Mouse (Mus musculus): ENCODE results near the gene Arhgef28. TPM values are rescaled to one million over a fixed set of nuclear protein-coding genes. Genes with fewer than 3 reads are reported as not detected.

Arhgef28 gene
- polyA plus RNA-seq, 1 experiment from 2014 or later: 9.9 TPM

DNA sequence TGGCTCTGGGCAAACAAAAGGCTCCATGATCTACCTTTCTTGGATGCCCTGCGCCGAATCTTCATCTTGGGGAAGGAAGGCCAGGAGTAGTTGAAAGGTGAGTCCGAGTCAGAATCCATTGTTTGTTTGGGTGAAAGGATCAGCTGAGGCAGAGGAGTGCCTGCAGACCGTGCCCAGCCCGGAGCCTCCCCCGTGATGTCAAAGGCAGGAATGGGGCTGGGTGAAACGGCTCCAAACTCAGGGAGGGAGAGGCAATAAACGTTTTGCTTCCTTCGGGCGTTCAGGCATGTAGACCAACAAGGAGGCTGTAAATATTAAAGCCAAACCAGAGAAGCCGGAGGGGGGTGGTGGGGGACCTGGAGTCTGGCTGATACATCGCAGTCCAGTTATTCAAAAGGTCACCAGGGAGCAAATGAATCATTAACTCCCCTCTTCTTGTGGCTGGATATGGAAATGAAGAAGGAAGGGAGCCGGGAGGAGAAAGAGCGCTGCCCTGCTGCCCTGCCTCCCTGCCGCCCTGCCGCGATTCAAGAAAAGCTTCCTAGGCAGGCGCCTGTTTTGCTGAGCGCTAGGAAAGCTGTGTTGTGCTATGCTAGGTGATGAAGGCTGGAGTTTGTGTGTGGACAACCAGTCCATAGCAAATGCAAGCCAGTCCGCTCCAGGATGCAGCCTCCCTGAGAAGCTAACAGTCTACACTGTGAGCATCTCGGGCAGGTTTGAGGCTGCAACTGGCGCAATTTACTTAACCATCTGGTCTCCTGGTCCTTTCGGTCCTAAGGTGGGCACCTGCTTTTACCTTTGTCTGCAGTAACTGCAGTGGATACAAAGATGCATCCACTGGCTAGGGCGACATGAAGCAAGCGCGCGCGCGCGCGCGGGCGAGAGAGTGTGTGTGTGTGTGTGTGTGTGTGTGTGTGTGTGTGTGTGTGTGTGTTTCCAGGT lies 190.0 kb downstream of the Arhgef28 start:
- H3K9ac ChIP-seq (ENCODE audit: low read length): peak overlapping the region; percentile 65
- DNase-seq (ENCODE audit: low spot score): peak; percentile 51
- H3K27me3 ChIP-seq (replicated peaks; ENCODE audit: control insufficient read depth, insufficient read depth, low read length): no peaks in the 10 kb centered on the region
- peak; percentile 65; the same call in 1 of the 2 replicates for ATAC-seq
- peak overlapping the region; percentile 92 for H3K4me2 ChIP-seq (ENCODE audit: low read length)
- 3% methylated on average over 33 of the region's 33 CpGs for WGBS
- H3K9me3 ChIP-seq (replicated peaks; ENCODE audit: control insufficient read depth, low read length): no peaks in the 10 kb centered on the region
- H3K27ac ChIP-seq (ENCODE audit: low read depth, low read length): no peak overlapping the region; the same call in 1 of the 2 replicates
- peak overlapping the region; percentile 43 for H3K4me3 ChIP-seq (ENCODE audit: low read depth, low read length)
- H3K4me1 ChIP-seq (ENCODE audit: control insufficient read depth, insufficient read depth, low read length): peaks cover 2% of the 10 kb centered on the region; the same call in 1 of the 2 replicates
- H3K36me3 ChIP-seq (ENCODE audit: control insufficient read depth, insufficient read depth, low read length): no peaks in the 10 kb centered on the region

GRCm38 (mm10) chr13:98014892-98015291 lies 191.3 kb downstream of the Arhgef28 start:
- H3K36me3 ChIP-seq (ENCODE audit: control insufficient read depth, insufficient read depth, low read length): no peaks in the 10 kb centered on the region
- no peaks in the 10 kb centered on the region for H3K27me3 ChIP-seq (replicated peaks; ENCODE audit: control insufficient read depth, insufficient read depth, low read length)
- DNase-seq (ENCODE audit: low spot score) (no peak), ATAC-seq (no peak)
- 0 out of 2 replicates have a peak overlapping the region, but pooled peaks have one; percentile 4 for H3K4me2 ChIP-seq (ENCODE audit: low read length)
- H3K9me3 ChIP-seq (replicated peaks; ENCODE audit: control insufficient read depth, low read length): no peaks in the 10 kb centered on the region
- H3K9ac ChIP-seq (ENCODE audit: low read length): no peak overlapping the region
- no peak overlapping the region for H3K4me3 ChIP-seq (ENCODE audit: low read depth, low read length)
- H3K4me1 ChIP-seq (ENCODE audit: control insufficient read depth, insufficient read depth, low read length): peaks cover 2% of the 10 kb centered on the region; the same call in 1 of the 2 replicates
- no peak overlapping the region for H3K27ac ChIP-seq (ENCODE audit: low read depth, low read length)
- 63% methylated on average over 3 of the region's 3 CpGs for WGBS

GRCm38 (mm10) chr13:98013715-98014114 lies 192.5 kb downstream of the Arhgef28 start:
- H3K36me3 ChIP-seq (ENCODE audit: control insufficient read depth, insufficient read depth, low read length): no peaks in the 10 kb centered on the region
- no peak overlapping the region for H3K27ac ChIP-seq (ENCODE audit: low read depth, low read length)
- H3K4me1 ChIP-seq (ENCODE audit: control insufficient read depth, insufficient read depth, low read length): peaks cover 2% of the 10 kb centered on the region; the same call in 1 of the 2 replicates
- H3K4me2 ChIP-seq (ENCODE audit: low read length): no peak overlapping the region
- H3K9ac ChIP-seq (ENCODE audit: low read length): no peak overlapping the region
- DNase-seq (ENCODE audit: low spot score) (no peak), ATAC-seq (no peak)
- H3K4me3 ChIP-seq (ENCODE audit: low read depth, low read length): no peak overlapping the region
- H3K9me3 ChIP-seq (replicated peaks; ENCODE audit: control insufficient read depth, low read length): no peaks in the 10 kb centered on the region
- WGBS: 95% methylated on average over 4 of the region's 4 CpGs
- no peaks in the 10 kb centered on the region for H3K27me3 ChIP-seq (replicated peaks; ENCODE audit: control insufficient read depth, insufficient read depth, low read length)

- Histone ChIP-seq H3K4me3 (ENCODE audit: low read depth, low read length) (no peak overlapping the region), H3K36me3 (ENCODE audit: control insufficient read depth, insufficient read depth, low read length) (no peaks in the 10 kb centered on the region), H3K4me1 (ENCODE audit: control insufficient read depth, insufficient read depth, low read length) (no peaks in the 10 kb centered on the region), H3K4me2 (ENCODE audit: low read length) (no peak overlapping the region), H3K27me3 (replicated peaks; ENCODE audit: control insufficient read depth, insufficient read depth, low read length) (no peaks in the 10 kb centered on the region), H3K9ac (ENCODE audit: low read length) (no peak overlapping the region), H3K9me3 (replicated peaks; ENCODE audit: control insufficient read depth, low read length) (no peaks in the 10 kb centered on the region), H3K27ac (ENCODE audit: low read depth, low read length) (no peak overlapping the region)
- DNase-seq (ENCODE audit: low spot score) (no peak), ATAC-seq (no peak)
- 83% methylated on average over 6 of the region's 6 CpGs for WGBS
Observed at GRCm38 (mm10) chr13:98011931-98012341, 194.3 kb downstream of the Arhgef28 start.

GRCm38 (mm10) chr13:98009070-98009469 lies 197.2 kb downstream of the Arhgef28 start:
- 71% methylated on average over 4 of the region's 4 CpGs for WGBS
- no peaks in the 10 kb centered on the region for H3K9me3 ChIP-seq (replicated peaks; ENCODE audit: control insufficient read depth, low read length)
- H3K4me2 ChIP-seq (ENCODE audit: low read length): no peak overlapping the region
- ATAC-seq (no peak), DNase-seq (ENCODE audit: low spot score) (no peak)
- H3K4me3 ChIP-seq (ENCODE audit: low read depth, low read length): no peak overlapping the region
- no peaks in the 10 kb centered on the region for H3K36me3 ChIP-seq (ENCODE audit: control insufficient read depth, insufficient read depth, low read length)
- no peaks in the 10 kb centered on the region for H3K27me3 ChIP-seq (replicated peaks; ENCODE audit: control insufficient read depth, insufficient read depth, low read length)
- no peak overlapping the region for H3K9ac ChIP-seq (ENCODE audit: low read length)
- no peaks in the 10 kb centered on the region for H3K4me1 ChIP-seq (ENCODE audit: control insufficient read depth, insufficient read depth, low read length)
- H3K27ac ChIP-seq (ENCODE audit: low read depth, low read length): no peak overlapping the region

DNA sequence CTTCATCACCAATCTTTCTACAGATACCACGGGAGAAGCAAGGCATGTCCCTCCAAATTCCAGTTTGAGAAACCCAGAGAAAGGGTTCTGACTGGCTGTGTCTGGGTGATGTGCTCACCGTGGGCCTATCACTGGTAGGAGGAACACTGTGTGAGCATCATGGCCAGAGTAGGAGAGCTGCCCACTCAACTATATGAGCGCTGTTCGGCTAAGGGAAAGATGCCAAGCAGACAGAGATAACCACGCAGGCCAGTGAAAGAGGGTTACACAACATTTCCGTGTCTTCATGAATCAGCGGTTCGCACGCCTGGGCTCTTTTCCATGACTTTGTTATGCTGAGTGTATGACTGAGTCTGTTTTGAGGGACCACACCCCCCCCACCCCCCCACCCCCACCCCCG lies 197.7 kb downstream of the Arhgef28 start:
- 90% methylated on average over 10 of the region's 10 CpGs for WGBS
- Histone ChIP-seq H3K4me1 (ENCODE audit: control insufficient read depth, insufficient read depth, low read length) (no peaks in the 10 kb centered on the region), H3K4me2 (ENCODE audit: low read length) (no peak overlapping the region), H3K4me3 (ENCODE audit: low read depth, low read length) (no peak overlapping the region), H3K27me3 (replicated peaks; ENCODE audit: control insufficient read depth, insufficient read depth, low read length) (no peaks in the 10 kb centered on the region), H3K9ac (ENCODE audit: low read length) (no peak overlapping the region), H3K9me3 (replicated peaks; ENCODE audit: control insufficient read depth, low read length) (no peaks in the 10 kb centered on the region), H3K27ac (ENCODE audit: low read depth, low read length) (no peak overlapping the region), H3K36me3 (ENCODE audit: control insufficient read depth, insufficient read depth, low read length) (no peaks in the 10 kb centered on the region)
- DNase-seq (ENCODE audit: low spot score) (no peak), ATAC-seq (no peak)

DNA sequence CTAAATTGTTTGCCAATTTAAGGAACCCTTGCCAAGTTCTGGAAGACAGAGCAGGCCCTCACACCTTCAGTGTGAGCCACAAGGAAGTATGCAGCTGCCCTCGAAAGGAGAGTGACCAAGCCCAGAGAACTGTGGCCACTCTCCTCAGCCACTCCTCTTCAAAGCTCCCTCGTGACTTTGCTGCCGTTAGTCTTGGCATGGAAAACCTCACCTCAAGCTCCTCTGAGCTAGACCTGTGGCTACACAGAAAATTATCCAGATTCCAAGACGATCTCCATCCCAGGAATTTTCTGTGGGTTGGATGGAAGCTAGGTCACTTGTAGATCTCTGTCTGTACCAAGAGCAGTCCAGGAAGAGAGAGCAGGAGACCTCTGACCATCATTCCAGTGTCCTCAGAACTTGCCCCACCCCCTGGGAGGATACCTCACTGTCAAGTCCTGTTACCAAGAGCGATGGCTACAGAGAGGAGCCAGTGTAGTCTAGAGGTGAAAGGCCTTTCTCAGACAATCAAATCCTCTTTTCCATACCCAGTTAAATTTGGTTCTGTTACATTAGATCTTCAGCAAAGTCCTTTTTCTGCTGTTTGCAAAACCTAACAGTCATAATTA lies 200.5 kb downstream of the Arhgef28 start:
- H3K36me3 ChIP-seq (ENCODE audit: control insufficient read depth, insufficient read depth, low read length): no peaks in the 10 kb centered on the region
- H3K9ac ChIP-seq (ENCODE audit: low read length): no peak overlapping the region
- DNase-seq (ENCODE audit: low spot score) (no peak), ATAC-seq (no peak)
- H3K4me2 ChIP-seq (ENCODE audit: low read length): no peak overlapping the region
- peak overlapping the region; percentile 24; the same call in 1 of the 2 replicates for H3K27ac ChIP-seq (ENCODE audit: low read depth, low read length)
- no peak overlapping the region for H3K4me3 ChIP-seq (ENCODE audit: low read depth, low read length)
- no peaks in the 10 kb centered on the region for H3K4me1 ChIP-seq (ENCODE audit: control insufficient read depth, insufficient read depth, low read length)
- no peaks in the 10 kb centered on the region for H3K9me3 ChIP-seq (replicated peaks; ENCODE audit: control insufficient read depth, low read length)
- WGBS: 89% methylated on average over 5 of the region's 5 CpGs
- H3K27me3 ChIP-seq (replicated peaks; ENCODE audit: control insufficient read depth, insufficient read depth, low read length): no peaks in the 10 kb centered on the region

DNA sequence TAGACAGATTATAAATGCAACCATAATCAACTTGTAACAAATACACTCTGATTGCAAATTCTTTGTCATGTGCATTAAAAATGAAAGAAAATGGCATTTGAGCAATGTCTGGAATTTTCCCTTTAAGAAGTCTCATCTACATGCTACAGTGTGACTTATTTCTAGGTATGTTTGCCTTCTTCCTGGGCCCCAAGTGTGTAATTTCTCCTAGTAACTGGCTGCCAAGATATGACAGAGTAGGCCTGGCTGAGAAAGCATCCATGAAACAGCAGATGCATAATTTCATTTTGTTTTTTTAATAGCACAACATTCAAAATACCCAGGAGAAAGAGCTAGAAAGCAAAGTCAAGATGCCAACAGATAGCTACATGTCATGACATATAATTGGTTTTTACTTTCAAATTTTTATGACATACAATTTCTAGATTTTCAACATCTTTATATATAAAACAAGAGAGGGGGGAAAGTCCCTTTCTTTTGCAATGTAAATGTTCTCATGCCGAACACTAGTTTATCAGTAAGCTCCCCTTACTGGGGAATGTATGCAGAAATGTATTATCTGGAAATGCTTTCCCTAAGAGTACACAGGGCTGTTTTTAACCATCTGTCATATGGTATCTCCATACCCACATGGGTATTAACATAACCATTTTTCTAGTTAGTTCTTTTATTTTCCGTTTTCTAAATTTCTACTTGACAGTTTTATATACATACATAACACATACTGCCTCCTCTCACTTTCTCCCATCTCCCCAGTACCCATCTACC lies 201.4 kb downstream of the Arhgef28 start:
- WGBS: 86% methylated on average over 2 of the region's 2 CpGs
- H3K4me2 ChIP-seq (ENCODE audit: low read length): no peak overlapping the region
- no peak overlapping the region for H3K27ac ChIP-seq (ENCODE audit: low read depth, low read length)
- H3K27me3 ChIP-seq (replicated peaks; ENCODE audit: control insufficient read depth, insufficient read depth, low read length): no peaks in the 10 kb centered on the region
- no peak overlapping the region for H3K9ac ChIP-seq (ENCODE audit: low read length)
- H3K4me1 ChIP-seq (ENCODE audit: control insufficient read depth, insufficient read depth, low read length): no peaks in the 10 kb centered on the region
- DNase-seq (ENCODE audit: low spot score) (peak; percentile 44), ATAC-seq (peak; percentile 32; the same call in 1 of the 2 replicates)
- H3K36me3 ChIP-seq (ENCODE audit: control insufficient read depth, insufficient read depth, low read length): no peaks in the 10 kb centered on the region
- no peak overlapping the region for H3K4me3 ChIP-seq (ENCODE audit: low read depth, low read length)
- H3K9me3 ChIP-seq (replicated peaks; ENCODE audit: control insufficient read depth, low read length): no peaks in the 10 kb centered on the region
